ENCODE assay signal across 10 mouse cellular contexts in genomic region chr3:138642026-138642425, GRCm38 (mm10).
DNase-seq lines count a peak whose midpoint lies in the region; ATAC-seq and TF ChIP-seq lines count a peak whose summit lies in the region.
"Had no signal": no experiment of that assay in that cellular context is flagged by ENCODE, and none has a peak within 500 bp of the region (broad histone marks: within the 10 kb centered on the region; RNA-seq: fewer than 3 reads in every experiment).

No protein-coding gene starts in this region.

- TF ChIP-seq CTCF in intestine, postnatal 0 days (IDR thresholded peaks at IDR 0.05; ENCODE audit: low read depth) = peak; percentile 75
- peak; percentile 69; the same call in 1 of the 2 replicates for TF ChIP-seq CTCF in testis, adult 2 months (IDR thresholded peaks at IDR 0.05; ENCODE audit: control insufficient read depth, insufficient read depth, insufficient replicate concordance, low read depth, low read length)

- no peaks in the 10 kb centered on the region for H3K4me1 ChIP-seq in intestine, postnatal 0 days (replicated peaks; ENCODE audit: control insufficient read depth, insufficient read depth, low read length)
- H3K4me1 ChIP-seq in intestine, embryonic 15.5 days (replicated peaks) = peaks cover 9% of the 10 kb centered on the region; the same call in 1 of the 2 replicates
- peaks cover 5% of the 10 kb centered on the region for H3K4me1 ChIP-seq in testis, adult 2 months (ENCODE audit: control insufficient read depth, insufficient read depth, low read length)

- peak; percentile 72 for DNase-seq in ZHBTc4 (ENCODE audit: low read depth, low spot score)
- DNase-seq in kidney, adult 9 months = peak; percentile 47
- DNase-seq in gastrocnemius, postnatal 4 days (ENCODE audit: low spot score in 2 of 2) = no peak

- no peak overlapping the region for H3K27ac ChIP-seq in intestine, postnatal 0 days (ENCODE audit: low read depth, low read length)
- no peak overlapping the region for H3K27ac ChIP-seq in intestine, embryonic 15.5 days
- no peak overlapping the region for H3K27ac ChIP-seq in testis, adult 2 months (ENCODE audit: control insufficient read depth, insufficient read depth, low read depth, low read length)
- H3K27ac ChIP-seq: embryonic facial prominence, embryonic 15.5 days; limb, embryonic 15.5 days had no signal

- TF ChIP-seq POLR2A in testis, adult 2 months (IDR thresholded peaks at IDR 0.05; ENCODE audit: control insufficient read depth, low read depth, low read length) = no peak

- no peak overlapping the region for H3K9ac ChIP-seq in intestine, postnatal 0 days (ENCODE audit: low read depth, low read length)
- no peak overlapping the region for H3K9ac ChIP-seq in intestine, embryonic 15.5 days
- H3K9ac ChIP-seq: embryonic facial prominence, embryonic 15.5 days; limb, embryonic 15.5 days had no signal

- no peaks in the 10 kb centered on the region for H3K36me3 ChIP-seq in intestine, postnatal 0 days (ENCODE audit: control insufficient read depth, insufficient read depth)
- H3K36me3 ChIP-seq in intestine, embryonic 15.5 days = no peaks in the 10 kb centered on the region
- H3K36me3 ChIP-seq in testis, adult 2 months (ENCODE audit: control insufficient read depth, insufficient read depth, low read length) = no peaks in the 10 kb centered on the region
- H3K36me3 ChIP-seq: embryonic facial prominence, embryonic 15.5 days; limb, embryonic 15.5 days had no signal

- WGBS in intestine, postnatal 0 days = 97% methylated on average over 1 of the region's 1 CpGs
- WGBS in intestine, embryonic 15.5 days = 100% methylated on average over 1 of the region's 1 CpGs

- no peak overlapping the region for H3K4me2 ChIP-seq in intestine, postnatal 0 days (replicated peaks; ENCODE audit: low read depth)
- H3K4me2 ChIP-seq in intestine, embryonic 15.5 days (replicated peaks) = no peak overlapping the region
- H3K4me2 ChIP-seq: embryonic facial prominence, embryonic 15.5 days; limb, embryonic 15.5 days had no signal

- no peaks in the 10 kb centered on the region for H3K27me3 ChIP-seq in intestine, postnatal 0 days (replicated peaks; ENCODE audit: control insufficient read depth, insufficient read depth, low read length)
- no peaks in the 10 kb centered on the region for H3K27me3 ChIP-seq in intestine, embryonic 15.5 days (replicated peaks)
- no peaks in the 10 kb centered on the region for H3K27me3 ChIP-seq in testis, adult 2 months (ENCODE audit: control insufficient read depth, insufficient read depth, low read length)
- H3K27me3 ChIP-seq: embryonic facial prominence, embryonic 15.5 days; limb, embryonic 15.5 days had no signal

- no peak for ATAC-seq in intestine, postnatal 0 days
- ATAC-seq in intestine, embryonic 15.5 days = no peak
- peak; percentile 49 for ATAC-seq in CD4-positive, CD25-positive, alpha-beta regulatory T cell, adult 4 months
- ATAC-seq in erythroblast, adult 5-6 weeks (replicated peaks; ENCODE audit: low FRiP score, poor library complexity, severe bottlenecking) = no peak

- H3K9me3 ChIP-seq in intestine, postnatal 0 days (ENCODE audit: control insufficient read depth) = no peaks in the 10 kb centered on the region
- no peaks in the 10 kb centered on the region for H3K9me3 ChIP-seq in intestine, embryonic 15.5 days
- H3K9me3 ChIP-seq: embryonic facial prominence, embryonic 15.5 days; limb, embryonic 15.5 days had no signal

- no peak overlapping the region for H3K4me3 ChIP-seq in intestine, postnatal 0 days (ENCODE audit: low read depth, low read length)
- no peak overlapping the region for H3K4me3 ChIP-seq in intestine, embryonic 15.5 days (replicated peaks)
- H3K4me3 ChIP-seq in testis, adult 2 months (ENCODE audit: control insufficient read depth, low read depth, low read length) = no peak overlapping the region
- H3K4me3 ChIP-seq: embryonic facial prominence, embryonic 15.5 days; limb, embryonic 15.5 days had no signal

Comparison
In these comparisons a context has a peak if more than half of its experiments do, and no peak if none do; other contexts are left out.
1. DNase-seq: peak in ZHBTc4 (single experiment) and kidney, adult 9 months (single experiment); none in gastrocnemius, postnatal 4 days (0 of 2).